Mouse (Mus musculus) stomach, postnatal 0 days (tissue): ENCODE data around the gene Il17c. TPM values are rescaled to one million over a fixed set of nuclear protein-coding genes. Genes with fewer than 3 reads are reported as not detected.
A peak's percentile ranks its signal among the peaks of the same experiment; 100 is the strongest.

Experiments
- ATAC-seq: fragments of 200-750 bp; cut with Nextera tagmentation; 2 replicates; pipeline ENCODE4 v1.8.0; 2017; ENCODE audit not compliant: low FRiP score, low TSS enrichment
- DNase-seq: peaks from one replicate; pipeline ENCODE4 v3.0.0-alpha.2; 2016; ENCODE audit warnings: low spot score
- H3K27ac ChIP-seq: fragments of 300-500 bp; sonication (generic); replicated peaks from 2 replicates; pipeline ENCODE4 v1.5.1; 2014; ENCODE audit warnings: mild to moderate bottlenecking, control low read depth
- H3K27me3 ChIP-seq: fragments of 300-500 bp; sonication (generic); 2 replicates; pipeline ENCODE4 v1.6.1; 2014; ENCODE audit warnings: low read length; ENCODE audit not compliant: control insufficient read depth, insufficient read depth
- H3K36me3 ChIP-seq: fragments of 300-500 bp; sonication (generic); 2 replicates; pipeline ENCODE4 v1.6.1; 2014; ENCODE audit warnings: low read length, mixed read lengths; ENCODE audit not compliant: control insufficient read depth, insufficient read depth
- H3K4me1 ChIP-seq: fragments of 300-500 bp; sonication (generic); replicated peaks from 2 replicates; pipeline ENCODE4 v1.6.1; 2014; ENCODE audit warnings: antibody characterized with exemption; ENCODE audit not compliant: control insufficient read depth, insufficient read depth
- H3K4me2 ChIP-seq: fragments of 300-500 bp; sonication (generic); replicated peaks from 2 replicates; pipeline ENCODE4 v1.6.1; 2014; ENCODE audit warnings: low read depth, mild to moderate bottlenecking, control low read depth, moderate library complexity
- H3K4me3 ChIP-seq: fragments of 300-500 bp; sonication (generic); 2 replicates; pipeline ENCODE4 v1.5.1; 2014; ENCODE audit warnings: low read depth, low read length, control low read depth
- H3K9ac ChIP-seq: fragments of 300-500 bp; sonication (generic); 2 replicates; pipeline ENCODE4 v1.6.1; 2014; ENCODE audit warnings: mild to moderate bottlenecking, low read length, control low read depth, mixed read lengths
- H3K9me3 ChIP-seq: fragments of 300-500 bp; sonication (generic); 2 replicates; pipeline ENCODE4 v1.6.1; 2016; ENCODE audit warnings: low read length; ENCODE audit not compliant: control insufficient read depth
- CTCF ChIP-seq: IDR thresholded peaks from 2 replicates; pipeline ENCODE4 v1.5.1; 2016; ENCODE audit warnings: antibody characterized with exemption, low read depth, mild to moderate bottlenecking, moderate library complexity
- EP300 ChIP-seq: optimal IDR thresholded peaks from 2 replicates; pipeline ENCODE3; 2016; ENCODE audit warnings: antibody characterized with exemption
- WGBS: fragments of 180-500 bp; shearing (Covaris S2); extraction: QIAGEN DNeasy Blood & Tissue Kit; methylation state at CpG from one replicate; pipeline ENCODE4 v1.1.7; 2014; 5-methylcytosine and 5-hydroxymethylcytosine counted together
- polyA plus RNA-seq: library from polyadenylated mRNA; unstranded; fragments of >200 nt; fragmentation: Nextera tagmentation; extraction: Ambion mirVana; gene quantifications from 2 replicates; pipeline ENCODE4 v1.2.1, GENCODE M21; 2015

The Il17c gene
- polyA plus RNA-seq, 1 experiment from 2014 or later, result 0.32 TPM

DNA sequence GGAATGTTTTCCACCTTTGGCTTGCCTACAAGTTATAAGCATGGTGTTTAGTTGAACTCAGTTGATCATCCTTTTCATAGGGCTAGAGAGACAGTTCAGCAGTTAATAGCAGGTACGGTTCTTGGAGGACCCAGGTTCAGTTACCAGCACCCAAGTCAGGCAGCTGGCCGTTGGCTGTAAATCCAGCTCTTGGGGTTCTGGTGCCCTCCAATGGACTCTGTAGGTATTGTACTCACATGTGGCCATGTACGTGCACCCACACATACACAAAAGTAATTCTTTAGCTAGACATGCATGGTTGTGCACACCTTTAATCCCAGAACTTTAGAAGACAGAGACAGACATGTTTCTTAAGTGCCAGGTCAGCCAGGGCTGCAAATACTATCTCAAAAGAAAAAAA lies 32.5 kb upstream of the Il17c start:
- 84% methylated on average over 3 of the region's 3 CpGs for WGBS
- Histone ChIP-seq H3K4me1 (no peaks in the 10 kb centered on the region), H3K27me3 (no peaks in the 10 kb centered on the region), H3K27ac (no peak overlapping the region), H3K9me3 (no peaks in the 10 kb centered on the region), H3K4me3 (no peak overlapping the region), H3K9ac (no peak overlapping the region), H3K36me3 (peaks cover 30% of the 10 kb centered on the region), H3K4me2 (no peak overlapping the region)
- ATAC-seq, result no peak
- no peak for DNase-seq
- TF ChIP-seq CTCF, result peak; percentile 49
- TF ChIP-seq EP300, result no peak

DNA sequence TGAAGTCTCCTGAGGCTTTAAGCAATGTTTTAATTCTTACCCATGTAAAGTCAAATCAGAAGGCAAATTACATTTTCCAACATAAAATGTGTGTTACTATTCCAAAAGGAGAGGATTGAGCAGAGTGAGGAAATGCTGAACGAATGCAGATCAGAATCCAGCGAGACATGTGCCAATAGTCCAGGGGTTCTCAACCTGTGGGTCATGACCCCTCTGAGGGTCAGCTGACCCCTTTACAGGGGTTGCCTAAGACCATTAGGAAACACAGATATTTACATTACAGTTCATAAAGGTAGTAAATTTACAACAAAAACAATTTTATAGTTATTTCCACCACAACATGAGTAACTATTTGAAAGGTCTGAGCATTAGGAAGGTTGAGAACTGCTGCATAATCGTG lies 31.1 kb upstream of the Il17c start:
- no peaks in the 10 kb centered on the region for H3K4me1 ChIP-seq
- H3K9me3 ChIP-seq, result no peaks in the 10 kb centered on the region
- TF ChIP-seq CTCF (no peak), EP300 (no peak)
- no peak for DNase-seq
- no peak for ATAC-seq
- peaks cover 29% of the 10 kb centered on the region for H3K36me3 ChIP-seq
- 78% methylated on average over 3 of the region's 3 CpGs for WGBS
- no peak overlapping the region for H3K27ac ChIP-seq
- no peak overlapping the region for H3K4me3 ChIP-seq
- no peak overlapping the region for H3K9ac ChIP-seq
- no peak overlapping the region for H3K4me2 ChIP-seq
- no peaks in the 10 kb centered on the region for H3K27me3 ChIP-seq

DNA sequence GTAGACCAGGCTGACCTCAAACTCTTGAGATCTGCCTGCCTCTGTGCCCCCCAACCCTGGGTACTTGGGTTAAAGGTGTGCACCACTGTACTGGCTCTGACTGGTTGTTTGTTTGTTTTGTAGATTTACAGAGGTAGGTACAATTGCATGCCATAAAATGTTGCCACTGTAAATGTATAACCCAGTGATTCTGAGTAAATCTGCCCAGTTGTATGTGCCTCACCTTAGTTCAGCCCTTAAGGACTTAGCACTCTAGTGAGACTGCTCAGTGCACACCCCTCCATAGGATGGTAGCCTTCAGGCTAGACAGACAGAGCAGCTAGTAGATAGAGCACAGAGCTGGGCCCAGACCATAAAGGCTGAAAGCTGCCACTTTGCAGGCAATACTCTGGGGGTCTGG lies 28.1 kb upstream of the Il17c start:
- Histone ChIP-seq H3K4me2 (no peak overlapping the region), H3K4me1 (no peaks in the 10 kb centered on the region), H3K36me3 (peaks cover 10% of the 10 kb centered on the region), H3K27me3 (no peaks in the 10 kb centered on the region), H3K9ac (no peak overlapping the region), H3K9me3 (no peaks in the 10 kb centered on the region), H3K4me3 (no peak overlapping the region), H3K27ac (no peak overlapping the region)
- ATAC-seq (no peak), DNase-seq (no peak)
- TF ChIP-seq CTCF (no peak), EP300 (no peak)

DNA sequence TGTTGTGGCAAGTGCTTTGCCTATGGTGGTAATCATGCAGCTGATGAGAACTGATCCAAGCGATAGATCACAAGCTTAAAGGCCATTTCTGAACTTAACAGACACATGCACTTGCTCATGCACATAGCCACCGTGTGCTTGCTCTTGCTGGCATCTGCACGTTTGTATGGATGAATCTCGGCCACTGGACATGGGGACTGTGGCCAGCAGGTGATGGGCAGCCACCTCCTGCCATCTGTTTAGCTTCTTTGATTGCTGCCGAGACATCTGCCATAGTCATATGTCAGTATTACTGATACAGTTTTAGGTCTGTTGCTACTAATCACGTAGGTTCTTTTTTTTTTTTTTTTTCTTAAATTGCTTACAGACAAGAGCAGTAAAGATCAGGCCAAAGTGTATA lies 26.5 kb upstream of the Il17c start:
- WGBS, result 86% methylated on average over 6 of the region's 6 CpGs

DNA sequence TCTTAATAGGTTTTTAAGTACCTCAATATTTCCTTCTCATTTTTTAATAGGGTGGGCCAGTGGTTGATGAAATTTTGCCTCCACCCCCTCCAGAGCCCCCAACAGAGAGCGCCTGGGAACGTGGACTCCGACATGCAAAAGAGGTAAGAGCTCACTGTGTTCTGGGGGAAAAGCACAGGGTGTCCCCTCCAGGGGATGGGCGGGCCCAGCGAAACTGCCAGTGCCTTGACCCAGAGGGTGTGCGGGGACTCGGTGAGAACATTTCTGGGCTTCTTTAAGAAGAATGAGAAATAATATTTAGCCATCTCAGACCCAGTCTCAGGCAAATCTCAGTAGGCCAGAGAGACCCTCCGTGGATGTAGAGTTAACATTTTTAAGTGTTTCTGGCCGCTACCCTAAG lies 23.6 kb upstream of the Il17c start:
- Histone ChIP-seq H3K27me3 (no peaks in the 10 kb centered on the region), H3K4me2 (no peak overlapping the region), H3K36me3 (peaks cover 29% of the 10 kb centered on the region), H3K4me1 (no peaks in the 10 kb centered on the region), H3K4me3 (no peak overlapping the region), H3K9ac (no peak overlapping the region), H3K9me3 (no peaks in the 10 kb centered on the region), H3K27ac (no peak overlapping the region)
- whole genome bisulfite sequencing, result 93% methylated on average over 9 of the region's 9 CpGs
- no peak for DNase-seq
- TF ChIP-seq CTCF (no peak), EP300 (no peak)
- ATAC-seq, result no peak

More for the DNA sequence above, 26.5 kb upstream of the Il17c start:
- H3K4me3 ChIP-seq, result no peak overlapping the region
- peaks cover 9% of the 10 kb centered on the region; the same call in 1 of the 2 replicates for H3K36me3 ChIP-seq
- no peak overlapping the region for H3K27ac ChIP-seq
- DNase-seq, result no peak
- no peak overlapping the region for H3K4me2 ChIP-seq
- H3K9me3 ChIP-seq, result no peaks in the 10 kb centered on the region
- TF ChIP-seq CTCF, result no peak
- TF ChIP-seq EP300, result no peak
- no peaks in the 10 kb centered on the region for H3K27me3 ChIP-seq
- H3K4me1 ChIP-seq, result no peaks in the 10 kb centered on the region
- ATAC-seq, result no peak
- no peak overlapping the region for H3K9ac ChIP-seq

DNA sequence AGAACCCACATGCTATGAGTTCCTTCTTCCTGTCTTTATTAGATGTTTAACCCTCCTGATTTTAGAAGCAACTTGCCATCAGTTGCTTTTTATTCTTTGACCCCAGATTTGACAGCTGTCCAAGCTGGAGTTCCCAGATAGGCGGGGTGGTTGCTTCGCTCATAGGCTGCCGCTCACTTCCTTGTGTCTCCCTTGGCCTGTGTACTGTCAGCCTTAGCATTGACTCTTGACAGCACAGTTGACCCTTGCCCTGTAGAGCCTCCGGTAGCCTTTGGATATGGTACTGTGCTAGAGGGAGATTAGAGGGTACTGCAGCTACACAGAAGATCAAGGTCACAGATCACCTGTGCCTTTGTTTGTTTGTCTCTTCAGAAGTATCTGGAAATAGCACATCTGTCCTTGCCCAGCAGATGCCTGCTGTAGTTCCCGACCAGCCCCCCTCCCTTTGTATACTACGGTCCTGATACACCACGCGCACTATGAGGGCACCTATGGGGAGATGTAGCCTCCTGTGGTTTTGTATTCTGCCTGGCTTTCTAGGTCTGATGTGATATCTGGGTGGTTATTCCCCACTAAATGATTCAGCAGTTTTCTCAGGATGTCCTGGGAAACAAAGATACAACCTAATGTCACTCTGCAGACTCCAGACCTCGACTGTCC lies 16.5 kb upstream of the Il17c start:
- H3K4me1 ChIP-seq, result no peaks in the 10 kb centered on the region
- no peak for TF ChIP-seq EP300
- no peak for TF ChIP-seq CTCF
- no peak overlapping the region for H3K9ac ChIP-seq
- no peak overlapping the region for H3K4me2 ChIP-seq
- ATAC-seq (no peak), DNase-seq (no peak)
- H3K27me3 ChIP-seq, result no peaks in the 10 kb centered on the region
- H3K36me3 ChIP-seq, result peaks cover 59% of the 10 kb centered on the region
- no peak overlapping the region for H3K4me3 ChIP-seq
- H3K9me3 ChIP-seq, result no peaks in the 10 kb centered on the region
- H3K27ac ChIP-seq, result no peak overlapping the region
- WGBS, result 86% methylated on average over 9 of the region's 9 CpGs
